Mouse (Mus musculus): Measurements from ENCODE around the gene Gm10065. TPM values are rescaled to one million over a fixed set of nuclear protein-coding genes. Genes with fewer than 3 reads are reported as not detected.

The Gm10065 gene
- polyA plus RNA-seq, 1 experiment from 2014 or later = not detected

MicroRNA genes within 50 kb of the gene (microRNA counts, 519-probe panel; counts per million panel counts)
- 4,303 counts per million, percentile 82 among the panel's probes with 10 or more counts for microRNA mmu-miR-1896

Small RNA genes within 50 kb of the gene (microRNA-seq; reads per million reads assigned to microRNA genes)
- gene Mir1896 = not detected

Other genes starting within 250 kb of the Gm10065 start
- gene Gpx5, start 186.7 kb downstream of the Gm10065 start, polyA plus RNA-seq (2015; fragmentation: Nextera tagmentation; extraction: Ambion mirVana) = not detected in 2 replicates
- not detected in 2 replicates for gene Gpx6, start 167.3 kb downstream of the Gm10065 start, polyA plus RNA-seq (2015; fragmentation: Nextera tagmentation; extraction: Ambion mirVana)
- not detected in 2 replicates for gene Olfr1367, start 132.5 kb downstream of the Gm10065 start, polyA plus RNA-seq (2015; fragmentation: Nextera tagmentation; extraction: Ambion mirVana)
- gene Zscan12, start 116.6 kb downstream of the Gm10065 start, polyA plus RNA-seq (2015; fragmentation: Nextera tagmentation; extraction: Ambion mirVana) = 16.4 and 18.1 TPM in 2 replicates
- 97.9 and 98.4 TPM in 2 replicates for gene Zkscan3, start 76.7 kb downstream of the Gm10065 start, polyA plus RNA-seq (2015; fragmentation: Nextera tagmentation; extraction: Ambion mirVana)
- 3.7 and 4.4 TPM in 2 replicates for gene Pgbd1, start 38.4 kb downstream of the Gm10065 start, polyA plus RNA-seq (2015; fragmentation: Nextera tagmentation; extraction: Ambion mirVana)
- 21.7 and 25.4 TPM in 2 replicates for gene Zscan26, start 25.7 kb downstream of the Gm10065 start, polyA plus RNA-seq (2015; fragmentation: Nextera tagmentation; extraction: Ambion mirVana)
- 2.9 and 3.5 TPM in 2 replicates for gene Nkapl, start 10.9 kb downstream of the Gm10065 start, polyA plus RNA-seq (2015; fragmentation: Nextera tagmentation; extraction: Ambion mirVana)
- gene Zkscan4, start 534 bp downstream of the Gm10065 start, polyA plus RNA-seq (2015; fragmentation: Nextera tagmentation; extraction: Ambion mirVana) = 7.3 and 7.7 TPM in 2 replicates
- gene AK157302, start 15.8 kb upstream of the Gm10065 start, polyA plus RNA-seq (2015; fragmentation: Nextera tagmentation; extraction: Ambion mirVana) = 0.21 and 0.54 TPM in 2 replicates
- 7.5 TPM in 2 replicates for gene Gm11273, start 22.0 kb upstream of the Gm10065 start, polyA plus RNA-seq (2015; fragmentation: Nextera tagmentation; extraction: Ambion mirVana)
- 6.1 and 7.4 TPM in 2 replicates for gene Zkscan8, start 51.7 kb upstream of the Gm10065 start, polyA plus RNA-seq (2015; fragmentation: Nextera tagmentation; extraction: Ambion mirVana)
- 0.17 and 0.33 TPM in 2 replicates for gene Olfr1366, start 63.4 kb upstream of the Gm10065 start, polyA plus RNA-seq (2015; fragmentation: Nextera tagmentation; extraction: Ambion mirVana)
- not detected in 2 replicates for gene Olfr1535, start 80.5 kb upstream of the Gm10065 start, polyA plus RNA-seq (2015; fragmentation: Nextera tagmentation; extraction: Ambion mirVana)
- gene Olfr1364, start 102.3 kb upstream of the Gm10065 start, polyA plus RNA-seq (2015; fragmentation: Nextera tagmentation; extraction: Ambion mirVana) = not detected in 2 replicates
- not detected in 2 replicates for gene Olfr1362, start 134.6 kb upstream of the Gm10065 start, polyA plus RNA-seq (2015; fragmentation: Nextera tagmentation; extraction: Ambion mirVana)
- gene Olfr11, start 163.1 kb upstream of the Gm10065 start, polyA plus RNA-seq (2015; fragmentation: Nextera tagmentation; extraction: Ambion mirVana) = not detected in 2 replicates
- not detected in 2 replicates for gene Olfr1361, start 183.9 kb upstream of the Gm10065 start, polyA plus RNA-seq (2015; fragmentation: Nextera tagmentation; extraction: Ambion mirVana)
- gene Olfr1360, start 198.0 kb upstream of the Gm10065 start, polyA plus RNA-seq (2015; fragmentation: Nextera tagmentation; extraction: Ambion mirVana) = not detected in 2 replicates
- gene Olfr1359, start 218.7 kb upstream of the Gm10065 start, polyA plus RNA-seq (2015; fragmentation: Nextera tagmentation; extraction: Ambion mirVana) = not detected in 2 replicates
- gene Hist1h2bl, start 236.7 kb upstream of the Gm10065 start, polyA plus RNA-seq (2015; fragmentation: Nextera tagmentation; extraction: Ambion mirVana) = 1.7 and 4.8 TPM in 2 replicates
- gene Hist1h2ai, start 237.0 kb upstream of the Gm10065 start, polyA plus RNA-seq (2015; fragmentation: Nextera tagmentation; extraction: Ambion mirVana) = 23.7 and 32.4 TPM in 2 replicates
- gene Hist1h3h, start 238.2 kb upstream of the Gm10065 start, polyA plus RNA-seq (2015; fragmentation: Nextera tagmentation; extraction: Ambion mirVana) = 23.7 and 35.3 TPM in 2 replicates
- 5.9 and 6.9 TPM in 2 replicates for gene Hist1h2bm, start 242.6 kb upstream of the Gm10065 start, polyA plus RNA-seq (2015; fragmentation: Nextera tagmentation; extraction: Ambion mirVana)